Mouse (Mus musculus) spleen, adult 2 months (tissue): ENCODE measurements around the gene Mymx.

Source experiments
- CTCF ChIP-seq: fragments of 200-500 bp; IDR thresholded peaks from 2 replicates; pipeline ENCODE4 v1.5.1; 2011; ENCODE audit warnings: mild to moderate bottlenecking, inconsistent platforms; ENCODE audit not compliant: insufficient read depth, insufficient read length, insufficient replicate concordance; ENCODE audit errors: extremely low read depth
- POLR2A ChIP-seq: fragments of 200-500 bp; IDR thresholded peaks from 2 replicates; pipeline ENCODE4 v1.6.1; 2011; ENCODE audit warnings: low read depth, low read length, inconsistent platforms

GRCm38 (mm10) chr17:45594195-45594594, 7.7 kb downstream of the Mymx start:
- no peak for TF ChIP-seq CTCF
- TF ChIP-seq POLR2A, result no peak
